Mouse (Mus musculus) frontal cortex, adult (tissue): ENCODE data around the gene Zbtb20.

ENCODE experiments used
- ATAC-seq: cut with Nextera tagmentation; 2 replicates; pipeline ENCODE4 v1.9.2; 2017; ENCODE audit warnings: mild to moderate bottlenecking, moderate library complexity, mixed read lengths; ENCODE audit not compliant: low TSS enrichment

Gene Zbtb20

GRCm38 (mm10) chr16:43191060-43191850 lies 315.6 kb downstream of the Zbtb20 start:
- ATAC-seq = no peak

GRCm38 (mm10) chr16:43193631-43194239 lies 318.1 kb downstream of the Zbtb20 start:
- ATAC-seq = peak; percentile 85

- no peak for ATAC-seq
Observed at GRCm38 (mm10) chr16:43217336-43218006, 341.8 kb downstream of the Zbtb20 start.

GRCm38 (mm10) chr16:43219367-43219766 lies 343.7 kb downstream of the Zbtb20 start:
- no peak for ATAC-seq

GRCm38 (mm10) chr16:43221313-43221712 lies 345.6 kb downstream of the Zbtb20 start:
- no peak for ATAC-seq

- no peak for ATAC-seq
Observed at GRCm38 (mm10) chr16:43230253-43230652, 354.6 kb downstream of the Zbtb20 start.

GRCm38 (mm10) chr16:43234249-43234648 lies 358.6 kb downstream of the Zbtb20 start:
- no peak for ATAC-seq

- no peak for ATAC-seq
Observed at GRCm38 (mm10) chr16:43235317-43235716, 359.6 kb downstream of the Zbtb20 start.

- ATAC-seq = no peak
Observed at GRCm38 (mm10) chr16:43235721-43236159, 360.1 kb downstream of the Zbtb20 start.

- no peak for ATAC-seq
Observed at GRCm38 (mm10) chr16:43237551-43237950, 361.9 kb downstream of the Zbtb20 start.

GRCm38 (mm10) chr16:43247026-43247425 lies 371.3 kb downstream of the Zbtb20 start:
- ATAC-seq = no peak

- 0 out of 2 replicates have a peak, but pooled peaks have one; percentile 23 for ATAC-seq
Observed at GRCm38 (mm10) chr16:43253077-43253476, 377.4 kb downstream of the Zbtb20 start.

- ATAC-seq = 0 out of 2 replicates have a peak, but pooled peaks have one; percentile 59
Observed at GRCm38 (mm10) chr16:43253746-43254145, 378.1 kb downstream of the Zbtb20 start.

- ATAC-seq = no peak
Observed at GRCm38 (mm10) chr16:43256191-43256899, 380.7 kb downstream of the Zbtb20 start.

GRCm38 (mm10) chr16:43256900-43257281 lies 381.2 kb downstream of the Zbtb20 start:
- no peak for ATAC-seq

- no peak for ATAC-seq
Observed at GRCm38 (mm10) chr16:43259466-43259865, 383.8 kb downstream of the Zbtb20 start.

- ATAC-seq = no peak
Observed at GRCm38 (mm10) chr16:43260862-43261261, 385.2 kb downstream of the Zbtb20 start.

- ATAC-seq = no peak
Observed at GRCm38 (mm10) chr16:43274057-43274595, 398.4 kb downstream of the Zbtb20 start.

GRCm38 (mm10) chr16:43276764-43277163 lies 401.1 kb downstream of the Zbtb20 start:
- no peak for ATAC-seq

- no peak for ATAC-seq
Observed at GRCm38 (mm10) chr16:43286319-43286718, 410.6 kb downstream of the Zbtb20 start.

GRCm38 (mm10) chr16:43286783-43287383 lies 411.2 kb downstream of the Zbtb20 start:
- ATAC-seq = no peak
